Mouse (Mus musculus) liver, embryonic 16.5 days (tissue): ENCODE measurements around the gene Sars. TPM values are rescaled to one million over a fixed set of nuclear protein-coding genes. Genes with fewer than 3 reads are reported as not detected.

Source experiments
- ATAC-seq: fragments of 200-750 bp; cut with Nextera tagmentation; 2 replicates; pipeline ENCODE4 v1.8.0; 2017; ENCODE audit warnings: low read depth, mild to moderate bottlenecking, moderate number of reproducible peaks, moderate library complexity
- H3K27ac ChIP-seq: fragments of 300-500 bp; sonication (generic); 2 replicates; pipeline ENCODE4 v1.5.1; 2014; ENCODE audit warnings: mild to moderate bottlenecking, low read length
- H3K27me3 ChIP-seq: fragments of 300-500 bp; sonication (generic); 2 replicates; pipeline ENCODE4 v1.6.1; 2014; ENCODE audit warnings: low read depth, low read length, mixed read lengths; ENCODE audit not compliant: control insufficient read depth, insufficient read depth
- H3K36me3 ChIP-seq: fragments of 300-500 bp; sonication (generic); 2 replicates; pipeline ENCODE4 v1.6.1; 2014; ENCODE audit warnings: mild to moderate bottlenecking; ENCODE audit not compliant: control insufficient read depth, insufficient read depth
- H3K4me1 ChIP-seq: fragments of 300-500 bp; sonication (generic); 2 replicates; pipeline ENCODE4 v1.6.1; 2014; ENCODE audit warnings: low read depth, low read length, mixed read lengths; ENCODE audit not compliant: control insufficient read depth
- H3K4me2 ChIP-seq: fragments of 300-500 bp; sonication (generic); 2 replicates; pipeline ENCODE4 v1.6.1; 2014; ENCODE audit warnings: low read depth, low read length, mixed read lengths
- H3K4me3 ChIP-seq: fragments of 300-500 bp; sonication (generic); 2 replicates; pipeline ENCODE4 v1.5.1; 2014; ENCODE audit warnings: low read depth, mild to moderate bottlenecking, low read length
- H3K9ac ChIP-seq: fragments of 300-500 bp; sonication (generic); 2 replicates; pipeline ENCODE4 v1.6.1; 2014; ENCODE audit warnings: low read depth, low read length
- H3K9me3 ChIP-seq: fragments of 300-500 bp; sonication (generic); replicated peaks from 2 replicates; pipeline ENCODE4 v1.6.1; 2016; ENCODE audit warnings: low read length; ENCODE audit not compliant: control insufficient read depth
- WGBS: fragments of 180-500 bp; shearing (Covaris S2); extraction: QIAGEN DNeasy Blood & Tissue Kit; methylation state at CpG from one replicate; pipeline ENCODE4 v1.1.7; 2014; ENCODE audit not compliant: insufficient replicate concordance; 5-methylcytosine and 5-hydroxymethylcytosine counted together
- polyA plus RNA-seq: library from polyadenylated mRNA; unstranded; fragments of >200 nt; fragmentation: Nextera tagmentation; extraction: Ambion mirVana; gene quantifications from 2 replicates; pipeline ENCODE4 v1.2.1, GENCODE M21; 2015

Gene Sars
- polyA plus RNA-seq, 1 experiment from 2014 or later = 72.6 TPM

DNA sequence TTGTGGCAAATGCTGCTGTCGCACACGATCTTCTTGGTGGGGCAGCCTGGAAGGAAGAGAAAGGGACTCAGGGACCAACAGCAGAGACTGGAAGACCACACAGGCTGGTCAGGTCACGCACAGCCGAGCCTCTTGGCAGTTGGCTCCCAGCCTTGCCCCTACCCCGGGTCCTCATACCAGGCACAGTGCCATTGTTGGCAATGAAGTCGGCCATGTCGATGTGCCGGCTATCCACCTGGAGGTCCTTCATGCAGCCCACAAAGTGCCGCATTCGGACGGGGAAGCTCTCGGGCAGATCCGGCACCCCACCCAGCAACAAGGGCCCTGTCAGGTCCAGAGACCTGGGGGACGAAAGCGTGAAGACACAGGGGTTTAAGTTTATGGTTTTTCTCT lies 42.5 kb downstream of the Sars start:
- 84% methylated on average over 15 of the region's 15 CpGs for WGBS
- H3K36me3 ChIP-seq = no peaks in the 10 kb centered on the region
- no peaks in the 10 kb centered on the region for H3K27me3 ChIP-seq

DNA sequence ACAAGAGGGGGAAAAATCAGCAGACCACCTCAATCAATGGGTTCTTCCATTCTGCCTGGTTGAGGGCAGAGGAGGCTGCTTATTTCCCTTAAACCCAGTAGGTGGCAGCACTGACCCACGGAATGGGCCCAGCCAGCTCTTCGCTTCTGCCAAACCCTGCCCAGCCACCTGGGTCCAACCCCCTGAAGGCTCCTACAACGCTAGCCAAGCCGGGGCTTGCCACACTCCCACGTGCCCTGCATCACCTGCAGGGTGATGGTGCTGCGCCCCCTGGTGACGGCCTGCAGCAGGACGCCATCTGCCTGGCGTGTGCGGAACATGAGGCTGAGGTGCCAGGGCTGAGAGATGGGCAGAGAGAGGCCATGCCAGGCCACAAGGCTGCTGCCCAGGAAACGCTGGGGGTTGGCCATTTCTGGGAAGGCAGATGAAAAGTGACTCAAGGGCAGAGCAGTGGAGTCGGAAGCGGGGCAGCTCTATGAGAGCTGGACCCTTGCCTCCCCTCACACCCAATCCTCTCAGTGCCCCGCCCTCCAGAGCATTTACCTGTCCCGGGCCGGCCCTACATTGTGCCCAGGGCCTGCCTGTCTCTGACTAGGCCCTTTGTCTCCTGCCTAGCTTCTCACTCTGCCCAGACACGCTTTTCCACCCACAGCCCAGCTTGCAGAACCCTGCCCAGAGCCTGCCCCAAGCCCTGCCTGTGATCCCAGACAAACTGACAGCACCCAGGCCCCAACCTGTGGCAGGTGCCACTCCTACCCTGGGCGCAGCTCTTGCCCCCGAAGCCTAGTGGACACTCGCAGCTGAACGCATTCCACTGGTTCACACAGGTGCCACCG lies 43.1 kb downstream of the Sars start:
- H3K27me3 ChIP-seq = no peaks in the 10 kb centered on the region
- H3K9me3 ChIP-seq = no peaks in the 10 kb centered on the region
- H3K4me2 ChIP-seq = no peak overlapping the region
- peak; percentile 72 for ATAC-seq
- peaks cover 2% of the 10 kb centered on the region; the same call in 1 of the 2 replicates for H3K4me1 ChIP-seq
- H3K9ac ChIP-seq = no peak overlapping the region
- no peak overlapping the region for H3K27ac ChIP-seq
- WGBS = 31% methylated on average over 22 of the region's 22 CpGs
- H3K4me3 ChIP-seq = no peak overlapping the region
- no peaks in the 10 kb centered on the region for H3K36me3 ChIP-seq

More for the DNA sequence above, 42.5 kb downstream of the Sars start:
- no peak overlapping the region for H3K4me2 ChIP-seq
- H3K27ac ChIP-seq = no peak overlapping the region
- no peaks in the 10 kb centered on the region for H3K9me3 ChIP-seq
- no peak overlapping the region for H3K9ac ChIP-seq
- H3K4me1 ChIP-seq = peaks cover 2% of the 10 kb centered on the region; the same call in 1 of the 2 replicates
- ATAC-seq = no peak
- no peak overlapping the region for H3K4me3 ChIP-seq

DNA sequence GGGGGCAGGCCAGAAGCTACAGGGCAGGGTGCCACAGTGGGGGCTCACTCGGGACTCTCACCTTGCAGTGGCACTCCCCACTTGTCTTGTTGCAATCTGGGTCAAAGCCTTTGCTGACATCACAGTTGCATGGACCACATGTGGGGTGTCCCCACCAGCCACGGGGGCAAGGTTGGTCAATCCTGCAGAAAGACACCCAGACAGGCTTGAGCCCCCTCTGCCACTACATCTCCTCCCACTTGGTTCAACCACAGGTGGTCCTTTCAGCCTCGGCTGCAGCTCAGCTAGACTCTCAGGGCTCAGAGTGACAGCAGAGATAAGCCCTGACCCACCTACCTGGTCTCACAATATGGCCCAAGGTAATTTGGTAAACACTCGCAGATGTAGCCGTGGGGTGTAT lies 44.6 kb downstream of the Sars start:
- Histone ChIP-seq H3K27ac (no peak overlapping the region), H3K4me3 (no peak overlapping the region), H3K27me3 (no peaks in the 10 kb centered on the region), H3K9me3 (no peaks in the 10 kb centered on the region), H3K9ac (no peak overlapping the region), H3K36me3 (no peaks in the 10 kb centered on the region), H3K4me1 (peaks cover 2% of the 10 kb centered on the region; the same call in 1 of the 2 replicates), H3K4me2 (no peak overlapping the region)
- ATAC-seq = no peak
- WGBS = 63% methylated on average over 5 of the region's 5 CpGs

DNA sequence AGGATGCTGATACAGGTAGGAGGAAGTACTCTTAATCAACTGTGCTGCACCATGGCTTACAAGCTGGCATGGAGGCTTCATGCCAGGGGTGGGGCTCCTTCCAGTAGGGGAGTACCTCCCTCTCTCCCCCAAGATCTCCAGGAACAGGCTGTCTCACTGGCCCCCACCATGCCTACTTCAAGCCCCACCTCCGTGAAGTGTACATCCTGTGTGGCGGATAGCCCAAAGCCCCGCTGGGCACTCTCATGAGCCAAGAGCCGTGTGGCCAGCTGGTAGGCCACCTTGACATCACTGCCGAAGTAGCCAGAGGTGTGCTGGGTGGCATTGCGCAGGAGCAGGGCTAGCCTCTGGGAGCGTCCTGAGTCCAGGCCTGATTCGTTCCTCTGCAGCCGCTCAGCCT lies 46.7 kb downstream of the Sars start:
- H3K27ac ChIP-seq = no peak overlapping the region
- no peak overlapping the region for H3K9ac ChIP-seq
- no peak overlapping the region for H3K4me2 ChIP-seq
- H3K36me3 ChIP-seq = no peaks in the 10 kb centered on the region
- H3K9me3 ChIP-seq = no peaks in the 10 kb centered on the region
- no peak overlapping the region for H3K4me3 ChIP-seq
- no peaks in the 10 kb centered on the region for H3K27me3 ChIP-seq
- no peak for ATAC-seq
- 82% methylated on average over 9 of the region's 9 CpGs for WGBS
- H3K4me1 ChIP-seq = peaks cover 2% of the 10 kb centered on the region; the same call in 1 of the 2 replicates

DNA sequence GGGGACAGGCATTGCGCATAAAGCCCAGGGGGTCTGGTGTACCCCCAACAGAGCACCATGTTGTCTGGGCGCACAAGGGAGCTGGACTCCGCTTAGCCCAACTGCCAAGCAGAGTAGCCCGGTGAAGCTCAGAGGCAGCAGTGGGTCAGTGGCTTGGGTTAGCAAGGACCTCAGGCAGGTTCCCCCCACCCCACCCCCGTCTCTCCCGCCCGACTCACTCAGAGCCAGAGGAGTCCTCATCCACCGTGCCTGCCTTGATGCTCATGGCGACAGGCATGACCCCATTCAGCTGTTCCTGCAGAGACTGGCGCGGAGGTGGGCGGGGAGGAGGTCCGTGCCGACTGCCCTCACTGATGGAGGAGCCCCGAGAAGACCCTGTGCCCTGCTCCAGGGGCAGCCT lies 52.2 kb downstream of the Sars start:
- Histone ChIP-seq H3K4me1 (peaks cover 5% of the 10 kb centered on the region), H3K36me3 (no peaks in the 10 kb centered on the region), H3K4me3 (no peak overlapping the region), H3K27ac (no peak overlapping the region), H3K27me3 (no peaks in the 10 kb centered on the region), H3K9ac (no peak overlapping the region), H3K9me3 (no peaks in the 10 kb centered on the region), H3K4me2 (no peak overlapping the region)
- WGBS = 60% methylated on average over 15 of the region's 15 CpGs
- ATAC-seq = no peak

DNA sequence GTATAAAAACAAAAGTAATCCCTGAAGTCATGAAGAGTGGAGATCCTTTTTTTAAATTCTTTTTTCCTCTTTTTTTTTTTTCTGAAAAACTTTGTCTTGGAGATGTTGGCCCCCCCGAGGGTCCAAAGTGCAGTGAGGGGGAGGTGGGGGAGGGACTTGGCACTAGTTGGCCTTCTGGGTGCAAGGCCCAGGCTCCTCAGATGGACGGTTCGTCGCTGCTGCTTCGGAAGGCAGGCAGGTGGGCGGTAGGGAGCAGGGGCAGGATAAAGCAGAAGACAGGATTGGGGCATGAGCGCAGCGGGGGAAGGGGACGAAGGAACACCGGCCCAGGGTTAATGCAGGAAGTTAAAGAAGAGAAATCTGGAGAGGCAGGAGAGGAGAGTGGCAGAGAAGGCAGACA lies 52.7 kb downstream of the Sars start:
- Histone ChIP-seq H3K27ac (no peak overlapping the region), H3K27me3 (no peaks in the 10 kb centered on the region), H3K36me3 (no peaks in the 10 kb centered on the region), H3K4me3 (no peak overlapping the region), H3K4me2 (no peak overlapping the region), H3K9me3 (no peaks in the 10 kb centered on the region), H3K4me1 (peaks cover 5% of the 10 kb centered on the region), H3K9ac (no peak overlapping the region)
- no peak for ATAC-seq
- WGBS = 28% methylated on average over 10 of the region's 10 CpGs

DNA sequence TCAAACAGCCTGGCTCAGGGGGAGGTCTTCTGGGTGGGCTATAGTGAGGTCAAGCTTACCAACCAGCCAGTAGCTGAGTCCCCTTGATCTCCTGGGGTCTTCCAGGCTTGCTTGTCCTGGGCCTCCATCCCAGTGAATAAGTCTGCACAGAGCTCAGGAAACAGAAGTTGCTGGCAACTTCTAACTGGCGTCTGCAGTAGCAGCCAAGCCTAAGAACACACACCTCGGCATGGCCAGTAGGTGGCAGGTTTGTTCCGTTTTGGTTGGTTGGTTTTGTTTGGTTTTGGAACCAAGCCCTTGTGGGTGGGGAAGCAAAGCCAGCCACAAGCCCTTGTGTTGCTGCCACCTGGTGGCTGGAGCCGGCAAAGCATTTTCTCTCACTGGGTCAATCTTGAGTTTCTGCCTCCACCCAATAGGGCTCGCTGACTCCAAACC lies 55.9 kb downstream of the Sars start:
- Histone ChIP-seq H3K4me1 (peaks cover 10% of the 10 kb centered on the region), H3K27me3 (no peaks in the 10 kb centered on the region), H3K9me3 (no peaks in the 10 kb centered on the region), H3K36me3 (peaks cover 6% of the 10 kb centered on the region), H3K4me2 (peak overlapping the region; percentile 26; the same call in 1 of the 2 replicates), H3K4me3 (no peak overlapping the region), H3K27ac (no peak overlapping the region), H3K9ac (no peak overlapping the region)
- 0% methylated on average over 5 of the region's 5 CpGs for WGBS
- ATAC-seq = peak; percentile 74

DNA sequence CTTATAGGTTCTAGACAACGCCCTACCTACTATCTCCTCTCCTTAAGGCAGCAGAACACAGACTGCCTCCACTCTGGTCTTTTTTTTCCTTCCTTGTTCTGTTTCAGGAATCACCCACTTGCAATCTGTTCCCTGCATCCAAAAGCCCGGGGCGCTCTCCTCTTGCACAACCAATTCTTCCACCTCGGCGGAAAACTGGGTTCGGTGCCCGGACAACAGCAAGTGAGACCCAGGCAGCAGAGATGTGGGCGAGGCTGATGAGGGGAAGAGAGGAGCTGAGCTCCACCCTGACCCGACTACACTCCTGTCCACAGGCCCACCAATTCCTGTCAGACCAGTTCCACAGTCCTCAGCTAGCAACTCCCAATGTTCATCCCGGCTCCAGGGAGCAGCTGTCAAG lies 58.8 kb downstream of the Sars start:
- Histone ChIP-seq H3K27me3 (no peaks in the 10 kb centered on the region), H3K27ac (no peak overlapping the region), H3K4me2 (no peak overlapping the region), H3K36me3 (peaks cover 6% of the 10 kb centered on the region), H3K4me1 (peaks cover 24% of the 10 kb centered on the region), H3K4me3 (no peak overlapping the region), H3K9ac (no peak overlapping the region), H3K9me3 (no peaks in the 10 kb centered on the region)
- whole genome bisulfite sequencing = 82% methylated on average over 10 of the region's 10 CpGs
- no peak for ATAC-seq

DNA sequence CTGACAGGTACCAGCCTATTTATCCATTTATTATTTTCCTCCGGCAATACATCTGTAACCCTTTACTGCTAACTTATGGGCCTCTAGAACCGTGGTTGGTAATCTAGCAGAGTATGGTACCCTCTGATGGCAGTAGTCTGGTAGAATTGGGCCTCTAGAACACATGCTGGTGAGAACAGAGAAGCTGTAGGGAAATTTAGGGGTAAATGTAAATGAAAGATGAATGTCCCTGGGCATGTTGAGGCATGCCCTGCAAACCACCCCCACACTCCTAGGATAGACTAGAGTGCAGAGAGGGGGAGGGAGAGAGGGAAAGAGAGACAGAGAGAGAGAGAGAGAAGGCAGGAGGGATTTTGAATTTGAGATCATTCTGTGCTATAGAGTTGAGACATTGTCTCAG lies 60.6 kb downstream of the Sars start:
- H3K36me3 ChIP-seq = peaks cover 6% of the 10 kb centered on the region
- H3K4me1 ChIP-seq = peaks cover 24% of the 10 kb centered on the region
- peak overlapping the region; percentile 49 for H3K9ac ChIP-seq
- WGBS = 49% methylated on average over 2 of the region's 2 CpGs
- ATAC-seq = no peak
- H3K27ac ChIP-seq = no peak overlapping the region
- H3K27me3 ChIP-seq = no peaks in the 10 kb centered on the region
- H3K4me3 ChIP-seq = peak overlapping the region; percentile 64
- H3K4me2 ChIP-seq = peak overlapping the region; percentile 68
- H3K9me3 ChIP-seq = no peaks in the 10 kb centered on the region
